Mouse (Mus musculus) kidney, adult 9 months (tissue): ENCODE data around the gene Gm28961.
"Not testable (repeated sequence)": the region's sequence is repeated elsewhere in the genome, so short reads cannot be mapped to it uniquely, and the experiment has no call there.

Experiments
- DNase-seq: peaks from one replicate; pipeline ENCODE4 v3.0.0; 2022

Gm28961 gene

DNA sequence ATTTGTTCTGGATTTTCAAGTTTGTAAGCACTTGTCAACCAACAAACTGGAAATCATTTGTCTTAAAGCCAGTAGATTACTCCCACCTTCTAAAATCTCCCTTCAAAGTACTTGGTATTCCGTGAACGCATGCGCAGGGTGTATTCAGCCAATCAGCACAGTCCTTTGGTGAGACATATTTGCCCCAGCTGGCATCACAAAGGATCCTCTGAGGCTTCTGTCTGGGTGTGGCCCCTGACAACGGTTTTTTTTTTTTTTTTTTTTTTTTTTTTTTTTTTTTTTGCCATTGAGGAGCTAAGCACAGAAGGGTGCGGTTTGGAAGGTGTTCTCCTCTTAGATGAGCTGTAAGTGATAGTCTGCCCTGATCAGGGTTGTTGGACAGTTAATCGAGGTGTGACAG lies at the start of gene Gm28961:
TSS of gene Gm28961 (plus strand) at position 301 of the 400 bp plus-strand sequence.
- DNase-seq: not testable (repeated sequence)
